Mouse (Mus musculus) embryonic fibroblast, embryonic 13.5 days (primary cell): ENCODE data around the gene Ncs1.

Source experiments
- CTCF ChIP-seq: IDR thresholded peaks from 2 replicates; pipeline ENCODE4 v1.5.1; 2011; ENCODE audit warnings: mild to moderate bottlenecking, control low read depth, low read length, moderate library complexity, borderline replicate concordance; ENCODE audit not compliant: insufficient read depth
- POLR2A ChIP-seq: IDR thresholded peaks from 2 replicates; pipeline ENCODE4 v1.6.1; 2011; ENCODE audit warnings: low read depth, mild to moderate bottlenecking, control low read depth, low read length, moderate library complexity

DNA sequence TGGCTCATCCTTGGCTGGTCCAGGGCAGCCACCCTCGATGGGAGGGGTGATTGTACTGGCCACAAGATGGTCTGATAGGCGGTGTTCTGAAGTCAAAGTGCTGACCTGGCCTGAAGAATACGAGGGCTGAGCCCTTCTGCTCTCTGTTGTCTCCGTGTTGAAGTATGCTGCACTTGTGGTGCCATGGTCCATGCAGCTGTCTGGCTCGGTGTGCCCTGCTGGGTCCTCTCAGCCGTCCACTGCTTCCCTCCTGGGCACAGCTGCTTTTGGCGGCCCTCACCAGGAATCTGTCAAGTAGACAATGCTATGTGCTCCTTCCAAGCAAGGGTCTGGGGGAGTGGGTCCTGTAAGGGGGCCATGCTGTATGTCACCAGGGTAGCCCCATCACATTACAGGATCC, 24.8 kb upstream of the Ncs1 start:
- no peak for TF ChIP-seq POLR2A
- TF ChIP-seq CTCF = no peak
